Mouse (Mus musculus): ENCODE results near the gene Igf1r.

DNA sequence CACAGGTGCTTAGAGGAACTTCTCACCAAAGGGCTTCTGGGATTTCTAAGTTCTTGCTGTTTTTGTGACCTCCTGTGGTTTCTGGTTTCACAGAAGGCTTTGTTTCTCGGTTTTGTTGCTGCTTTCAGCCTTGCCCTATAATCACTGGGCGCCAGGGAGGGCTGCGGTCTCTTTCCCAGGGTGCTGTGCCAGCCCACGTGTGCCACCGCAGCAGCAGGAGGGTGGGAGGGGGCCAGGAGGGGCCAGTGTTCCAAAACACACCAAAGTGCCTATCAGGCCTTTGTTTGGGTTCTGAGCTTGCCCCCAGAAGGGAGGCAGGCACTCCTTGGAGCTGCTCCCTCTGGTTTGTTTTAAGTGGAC is 110.2 kb downstream of the Igf1r start:
- no peak for TF ChIP-seq CTCF (IDR thresholded peaks at IDR 0.05; ENCODE audit: low read depth)
- no peak for TF ChIP-seq EP300 (IDR thresholded peaks at IDR 0.05; ENCODE audit: low read depth)

Measured in liver, postnatal 0 days (tissue).